Mouse (Mus musculus) myocyte (in vitro differentiated cells): Measurements from ENCODE around the gene Rpl35a.

Source experiments
- E2F4 ChIP-seq: IDR thresholded peaks from one replicate; pipeline ENCODE4 v1.6.1; 2011; ENCODE audit warnings: mild to moderate bottlenecking, control low read depth, moderate library complexity; ENCODE audit not compliant: insufficient read depth
- MAX ChIP-seq: IDR thresholded peaks from one replicate; pipeline ENCODE4 v1.6.1; 2011; ENCODE audit warnings: low read depth, mild to moderate bottlenecking, control low read depth
- POLR2A ChIP-seq: IDR thresholded peaks from one replicate; pipeline ENCODE4 v1.6.1; 2011; ENCODE audit warnings: low read depth, mild to moderate bottlenecking, control low read depth, moderate library complexity; ENCODE audit not compliant: insufficient read length
- POLR2AphosphoS2 ChIP-seq: IDR thresholded peaks from one replicate; pipeline ENCODE4 v1.6.1; 2011; ENCODE audit warnings: low read depth, control low read depth; ENCODE audit not compliant: insufficient read length
- REST ChIP-seq: IDR thresholded peaks from one replicate; pipeline ENCODE4 v1.6.1; 2011; ENCODE audit warnings: mild to moderate bottlenecking, control low read depth, moderate library complexity; ENCODE audit not compliant: insufficient read depth, insufficient read length
- TCF12 ChIP-seq: IDR thresholded peaks from one replicate; pipeline ENCODE4 v1.6.1; 2011; ENCODE audit warnings: mild to moderate bottlenecking, control low read depth; ENCODE audit not compliant: poor library complexity, insufficient read depth, severe bottlenecking
- TCF3 ChIP-seq: IDR thresholded peaks from one replicate; pipeline ENCODE4 v1.6.1; 2011; ENCODE audit warnings: low read depth, control low read depth; ENCODE audit not compliant: insufficient read length
- USF1 ChIP-seq: IDR thresholded peaks from one replicate; pipeline ENCODE4 v1.6.1; 2011; ENCODE audit warnings: low read depth, mild to moderate bottlenecking, control low read depth, moderate library complexity

DNA sequence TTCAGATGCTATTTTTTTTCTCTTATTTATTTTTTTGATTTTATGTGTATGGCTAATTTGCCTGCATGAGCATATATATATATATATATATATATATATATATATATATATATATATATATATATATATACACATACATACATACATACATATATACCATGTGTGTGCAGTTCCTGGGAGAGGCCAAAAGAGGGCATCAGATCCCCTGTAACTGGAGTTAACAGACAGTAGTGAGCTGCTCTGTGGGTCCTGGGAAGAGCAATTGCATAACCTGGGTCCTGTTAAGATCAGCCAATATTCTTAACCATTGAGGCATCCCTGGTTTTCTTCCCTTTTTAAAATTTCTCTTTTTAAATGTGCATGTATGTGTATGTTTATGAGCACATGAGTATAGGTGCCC, 14.7 kb downstream of the Rpl35a start:
- TF ChIP-seq MAX = no peak
- no peak for TF ChIP-seq USF1
- TF ChIP-seq POLR2A = no peak
- TF ChIP-seq REST = no peak
- no peak for TF ChIP-seq TCF12
- TF ChIP-seq E2F4 = no peak
- no peak for TF ChIP-seq POLR2AphosphoS2
- TF ChIP-seq TCF3 = no peak
